Mouse (Mus musculus): Measurements from ENCODE around the gene Rab23. TPM values are rescaled to one million over a fixed set of nuclear protein-coding genes. Genes with fewer than 3 reads are reported as not detected.

The Rab23 gene
- polyA plus RNA-seq, 2 experiments = 2.5 to 2.9 TPM

DNA sequence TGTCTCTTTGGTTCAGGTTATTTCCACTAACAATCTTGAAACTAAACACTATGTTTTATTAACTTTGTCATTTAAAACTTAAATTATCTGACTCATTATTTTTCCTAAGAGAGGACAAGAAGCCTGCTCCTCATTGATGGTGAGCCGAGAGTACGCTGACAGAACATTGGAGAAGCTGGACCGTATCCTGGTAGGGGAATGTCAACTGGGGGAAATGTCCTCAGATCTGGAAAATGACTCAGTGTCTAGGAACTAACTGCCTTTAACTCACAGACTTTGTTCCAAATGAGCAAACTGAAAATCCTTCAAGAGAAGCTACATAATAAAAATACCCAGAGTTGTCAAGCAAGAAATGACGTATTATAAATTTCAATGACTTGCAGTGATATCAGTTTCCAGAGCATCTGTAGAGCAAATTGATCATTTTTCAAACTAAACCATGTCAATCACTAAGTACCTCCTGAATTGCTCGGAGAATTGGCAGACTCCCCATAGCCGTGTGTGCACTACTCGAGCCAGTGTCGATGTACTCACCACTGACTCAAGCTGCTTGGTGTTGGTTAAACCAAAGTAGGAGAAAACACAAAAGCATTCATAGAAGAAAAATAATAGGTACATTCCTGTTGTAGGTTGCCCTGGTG lies 30.1 kb upstream of the Rab23 start:
- TF ChIP-seq CTCF (IDR thresholded peaks at IDR 0.05; ENCODE audit: low read depth) = no peak
- TF ChIP-seq EP300 (IDR thresholded peaks at IDR 0.05; ENCODE audit: low read depth) = no peak
- DNase-seq (ENCODE audit: low read depth in 3 of 3, low spot score in 3 of 3) = no peak

DNA sequence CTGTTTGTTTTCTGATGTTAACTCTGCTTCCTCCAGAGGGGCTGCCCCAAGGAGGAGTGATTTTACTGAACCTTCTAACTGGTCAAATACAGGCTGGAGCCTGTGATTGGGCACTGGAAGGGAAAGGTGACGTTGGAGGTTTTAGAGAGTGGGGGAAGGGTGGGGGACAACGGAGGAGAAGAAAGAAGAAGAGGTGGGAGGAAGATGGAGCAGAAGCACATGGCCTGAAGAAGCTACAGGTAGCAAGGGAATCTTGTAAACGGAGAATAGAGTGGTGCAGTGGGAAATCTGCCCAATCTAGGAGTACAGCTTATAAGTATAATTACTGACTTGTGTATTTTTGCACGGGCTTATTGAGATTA lies 29.6 kb upstream of the Rab23 start:
- Histone ChIP-seq H3K27ac (no peak overlapping the region), H3K27me3 (ENCODE audit: control insufficient read depth, insufficient read depth, low read length) (no peaks in the 10 kb centered on the region), H3K4me3 (ENCODE audit: insufficient read depth in 1 of 2, low read depth in 2 of 2, low read length in 2 of 2) (no peak overlapping the region), H3K9ac (replicated peaks) (no peak overlapping the region), H3K4me1 (replicated peaks; ENCODE audit: control insufficient read depth in 2 of 2, insufficient read depth in 2 of 2, low read length in 1 of 2) (no peaks in the 10 kb centered on the region), H3K36me3 (replicated peaks; ENCODE audit: control insufficient read depth, insufficient read depth, low read depth) (no peaks in the 10 kb centered on the region), H3K9me3 (ENCODE audit: control insufficient read depth, low read length) (no peaks in the 10 kb centered on the region), H3K4me2 (ENCODE audit: low read depth) (no peak overlapping the region)
- ATAC-seq (ENCODE audit: insufficient read depth) = no peak
- WGBS (ENCODE audit: insufficient replicate concordance) = 28% methylated on average over 4 of the region's 4 CpGs
- no peak for TF ChIP-seq CTCF (IDR thresholded peaks at IDR 0.05; ENCODE audit: low read depth)
- TF ChIP-seq EP300 (IDR thresholded peaks at IDR 0.05; ENCODE audit: low read depth) = no peak
- DNase-seq (ENCODE audit: low read depth in 3 of 3, low spot score in 3 of 3) = no peak

More for the DNA sequence above, 30.1 kb upstream of the Rab23 start:
- H3K4me1 ChIP-seq (replicated peaks; ENCODE audit: control insufficient read depth in 2 of 2, insufficient read depth in 2 of 2, low read length in 1 of 2) = no peaks in the 10 kb centered on the region
- no peak overlapping the region for H3K9ac ChIP-seq (replicated peaks)
- WGBS (ENCODE audit: insufficient replicate concordance) = 73% methylated on average over 8 of the region's 8 CpGs
- no peak overlapping the region for H3K4me3 ChIP-seq (ENCODE audit: insufficient read depth in 1 of 2, low read depth in 2 of 2, low read length in 2 of 2)
- no peaks in the 10 kb centered on the region for H3K36me3 ChIP-seq (replicated peaks; ENCODE audit: control insufficient read depth, insufficient read depth, low read depth)
- no peaks in the 10 kb centered on the region for H3K27me3 ChIP-seq (ENCODE audit: control insufficient read depth, insufficient read depth, low read length)
- ATAC-seq (ENCODE audit: insufficient read depth) = no peak
- no peak overlapping the region for H3K27ac ChIP-seq
- H3K4me2 ChIP-seq (ENCODE audit: low read depth) = no peak overlapping the region
- no peaks in the 10 kb centered on the region for H3K9me3 ChIP-seq (ENCODE audit: control insufficient read depth, low read length)

DNA sequence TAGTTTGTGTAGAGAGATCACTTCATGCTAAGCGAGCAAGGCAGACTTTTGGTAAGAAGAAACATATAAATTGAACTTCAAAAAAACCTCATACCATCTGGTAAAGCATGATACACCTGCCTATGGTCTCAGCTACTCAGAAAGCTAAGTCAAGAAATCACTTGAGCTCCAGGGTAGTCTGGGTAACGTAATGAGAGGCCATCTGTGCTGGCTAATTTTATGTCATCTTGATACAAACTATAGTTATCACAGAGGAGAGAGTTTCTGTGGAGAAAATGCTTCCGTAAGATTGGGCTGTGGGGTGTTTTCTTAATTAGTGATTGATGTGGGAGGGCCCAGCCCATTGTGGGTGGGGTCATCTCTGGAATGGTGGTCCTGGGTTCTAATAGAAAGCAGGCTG lies 25.8 kb upstream of the Rab23 start:
- H3K4me2 ChIP-seq (ENCODE audit: low read depth) = no peak overlapping the region
- no peak for ATAC-seq (ENCODE audit: insufficient read depth)
- H3K27me3 ChIP-seq (ENCODE audit: control insufficient read depth, insufficient read depth, low read length) = no peaks in the 10 kb centered on the region
- no peak overlapping the region for H3K4me3 ChIP-seq (ENCODE audit: insufficient read depth in 1 of 2, low read depth in 2 of 2, low read length in 2 of 2)
- H3K36me3 ChIP-seq (replicated peaks; ENCODE audit: control insufficient read depth, insufficient read depth, low read depth) = no peaks in the 10 kb centered on the region
- TF ChIP-seq EP300 (IDR thresholded peaks at IDR 0.05; ENCODE audit: low read depth) (no peak), CTCF (IDR thresholded peaks at IDR 0.05; ENCODE audit: low read depth) (no peak)
- no peaks in the 10 kb centered on the region for H3K9me3 ChIP-seq (ENCODE audit: control insufficient read depth, low read length)
- WGBS (ENCODE audit: insufficient replicate concordance) = 64% methylated on average over 3 of the region's 3 CpGs
- H3K9ac ChIP-seq (replicated peaks) = no peak overlapping the region
- H3K27ac ChIP-seq = no peak overlapping the region
- no peaks in the 10 kb centered on the region for H3K4me1 ChIP-seq (replicated peaks; ENCODE audit: control insufficient read depth in 2 of 2, insufficient read depth in 2 of 2, low read length in 1 of 2)
- DNase-seq (ENCODE audit: low read depth in 3 of 3, low spot score in 3 of 3) = no peak

DNA sequence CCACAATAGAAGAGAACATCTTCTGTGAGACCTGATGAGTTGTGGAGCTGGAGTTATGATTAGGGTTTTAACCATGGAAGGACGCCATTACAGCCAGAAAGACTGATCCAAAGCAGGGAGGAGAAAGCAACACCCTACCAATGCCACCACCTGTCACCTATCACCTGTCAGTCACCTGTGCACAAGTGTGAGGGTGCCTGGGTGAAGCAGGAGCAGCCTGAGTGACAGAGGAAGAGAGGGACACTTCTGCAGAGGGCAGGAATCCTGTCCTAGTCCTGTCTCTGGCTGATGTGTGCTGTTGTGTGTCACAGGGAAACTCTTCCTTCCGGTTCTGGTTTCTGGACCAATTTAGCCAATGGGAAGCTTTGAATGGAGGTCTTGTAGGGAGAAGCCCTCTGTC lies 23.7 kb upstream of the Rab23 start:
- Histone ChIP-seq H3K27ac (no peak overlapping the region), H3K9me3 (ENCODE audit: control insufficient read depth, low read length) (no peaks in the 10 kb centered on the region), H3K9ac (replicated peaks) (no peak overlapping the region), H3K4me1 (replicated peaks; ENCODE audit: control insufficient read depth in 2 of 2, insufficient read depth in 2 of 2, low read length in 1 of 2) (no peaks in the 10 kb centered on the region), H3K4me3 (ENCODE audit: insufficient read depth in 1 of 2, low read depth in 2 of 2, low read length in 2 of 2) (no peak overlapping the region), H3K27me3 (ENCODE audit: control insufficient read depth, insufficient read depth, low read length) (no peaks in the 10 kb centered on the region), H3K4me2 (ENCODE audit: low read depth) (no peak overlapping the region), H3K36me3 (replicated peaks; ENCODE audit: control insufficient read depth, insufficient read depth, low read depth) (no peaks in the 10 kb centered on the region)
- ATAC-seq (ENCODE audit: insufficient read depth) (no peak), DNase-seq (ENCODE audit: low read depth in 3 of 3, low spot score in 3 of 3) (no peak)
- no peak for TF ChIP-seq CTCF (IDR thresholded peaks at IDR 0.05; ENCODE audit: low read depth)
- TF ChIP-seq EP300 (IDR thresholded peaks at IDR 0.05; ENCODE audit: low read depth) = no peak
- 56% methylated on average over 2 of the region's 2 CpGs for WGBS (ENCODE audit: insufficient replicate concordance)

DNA sequence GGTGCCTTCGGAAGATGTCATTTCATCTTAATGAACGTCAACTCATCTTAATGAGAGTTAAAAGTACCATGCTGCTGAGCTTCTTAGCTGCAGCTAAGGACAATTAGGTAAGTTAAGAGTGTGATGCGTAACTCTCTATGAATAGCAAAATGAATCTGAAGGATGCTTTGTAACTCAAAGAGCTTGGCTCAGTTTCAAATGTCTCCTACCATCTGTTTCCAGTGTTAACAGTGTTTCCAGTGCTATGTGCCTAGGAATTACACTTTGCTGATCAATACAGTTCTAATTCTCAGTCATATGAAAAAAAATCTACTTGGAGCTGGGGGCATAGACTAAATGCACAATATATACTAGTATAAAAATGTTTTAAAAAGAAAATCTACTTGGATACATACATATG lies 18.4 kb upstream of the Rab23 start:
- ATAC-seq (ENCODE audit: insufficient read depth) = no peak
- no peak for DNase-seq (ENCODE audit: low read depth in 3 of 3, low spot score in 3 of 3)
- 70% methylated on average over 3 of the region's 3 CpGs for WGBS (ENCODE audit: insufficient replicate concordance)
- Histone ChIP-seq H3K27me3 (ENCODE audit: control insufficient read depth, insufficient read depth, low read length) (no peaks in the 10 kb centered on the region), H3K4me1 (replicated peaks; ENCODE audit: control insufficient read depth in 2 of 2, insufficient read depth in 2 of 2, low read length in 1 of 2) (no peaks in the 10 kb centered on the region), H3K9me3 (ENCODE audit: control insufficient read depth, low read length) (no peaks in the 10 kb centered on the region), H3K9ac (replicated peaks) (no peak overlapping the region), H3K4me2 (ENCODE audit: low read depth) (no peak overlapping the region), H3K27ac (no peak overlapping the region), H3K36me3 (replicated peaks; ENCODE audit: control insufficient read depth, insufficient read depth, low read depth) (no peaks in the 10 kb centered on the region), H3K4me3 (ENCODE audit: insufficient read depth in 1 of 2, low read depth in 2 of 2, low read length in 2 of 2) (no peak overlapping the region)
- no peak for TF ChIP-seq CTCF (IDR thresholded peaks at IDR 0.05; ENCODE audit: low read depth)
- TF ChIP-seq EP300 (IDR thresholded peaks at IDR 0.05; ENCODE audit: low read depth) = no peak

Measured in liver, embryonic 14.5 days (tissue).